Mouse (Mus musculus) myocyte (in vitro differentiated cells): ENCODE results near the gene Ppig. TPM values are rescaled to one million over a fixed set of nuclear protein-coding genes. Genes with fewer than 3 reads are reported as not detected.

Experiments used
- H3K27me3 ChIP-seq: one replicate; pipeline ENCODE4 v1.6.1; 2011; ENCODE audit not compliant: control insufficient read depth, insufficient read depth, insufficient read length
- H3K36me3 ChIP-seq: one replicate; pipeline ENCODE4 v1.6.1; 2011; ENCODE audit not compliant: control insufficient read depth, insufficient read depth
- H3K4me2 ChIP-seq: one replicate; pipeline ENCODE4 v1.6.1; 2011; ENCODE audit warnings: low read depth, control low read depth
- H3K4me3 ChIP-seq: one replicate; pipeline ENCODE4 v1.5.1; 2011; ENCODE audit warnings: mild to moderate bottlenecking, control low read depth, moderate library complexity
- H3K79me2 ChIP-seq: one replicate; pipeline ENCODE4 v1.6.1; 2011; ENCODE audit not compliant: control insufficient read depth, insufficient read depth
- H3ac ChIP-seq: one replicate; pipeline ENCODE4 v1.6.1; 2011; ENCODE audit not compliant: control insufficient read depth, insufficient read length
- CEBPB ChIP-seq: IDR thresholded peaks from 2 replicates; pipeline ENCODE4 v1.6.1; 2011; ENCODE audit warnings: mild to moderate bottlenecking, moderate library complexity; ENCODE audit not compliant: poor library complexity, insufficient read depth, severe bottlenecking
- E2F4 ChIP-seq: IDR thresholded peaks from one replicate; pipeline ENCODE4 v1.6.1; 2011; ENCODE audit warnings: mild to moderate bottlenecking, control low read depth, moderate library complexity; ENCODE audit not compliant: insufficient read depth
- MAX ChIP-seq: IDR thresholded peaks from one replicate; pipeline ENCODE4 v1.6.1; 2011; ENCODE audit warnings: low read depth, mild to moderate bottlenecking, control low read depth
- MYOD1 ChIP-seq, 3 experiments: IDR thresholded peaks; one replicate each; pipeline ENCODE4 v1.6.1; 2011; ENCODE audit warnings: control low read depth in 2 of 3, low read depth in 2 of 3, mild to moderate bottlenecking in 2 of 3, moderate library complexity in 1 of 3; ENCODE audit not compliant: insufficient read length in 2 of 3, control insufficient read depth in 1 of 3
- MYOG ChIP-seq, 3 experiments: IDR thresholded peaks; one replicate each; pipeline ENCODE4 v1.6.1; 2011; ENCODE audit warnings: control low read depth in 2 of 3, low read depth in 2 of 3, mild to moderate bottlenecking in 2 of 3; ENCODE audit not compliant: insufficient read length in 2 of 3, control insufficient read depth in 1 of 3, insufficient read depth in 1 of 3
- POLR2A ChIP-seq: IDR thresholded peaks from one replicate; pipeline ENCODE4 v1.6.1; 2011; ENCODE audit warnings: low read depth, mild to moderate bottlenecking, control low read depth, moderate library complexity; ENCODE audit not compliant: insufficient read length
- POLR2AphosphoS2 ChIP-seq: IDR thresholded peaks from one replicate; pipeline ENCODE4 v1.6.1; 2011; ENCODE audit warnings: low read depth, control low read depth; ENCODE audit not compliant: insufficient read length
- REST ChIP-seq: IDR thresholded peaks from one replicate; pipeline ENCODE4 v1.6.1; 2011; ENCODE audit warnings: mild to moderate bottlenecking, control low read depth, moderate library complexity; ENCODE audit not compliant: insufficient read depth, insufficient read length
- SRF ChIP-seq: IDR thresholded peaks from one replicate; pipeline ENCODE4 v1.6.1; 2011; ENCODE audit warnings: low read depth; ENCODE audit not compliant: control insufficient read depth, insufficient read length
- TCF12 ChIP-seq: IDR thresholded peaks from one replicate; pipeline ENCODE4 v1.6.1; 2011; ENCODE audit warnings: mild to moderate bottlenecking, control low read depth; ENCODE audit not compliant: poor library complexity, insufficient read depth, severe bottlenecking
- TCF3 ChIP-seq: IDR thresholded peaks from one replicate; pipeline ENCODE4 v1.6.1; 2011; ENCODE audit warnings: low read depth, control low read depth; ENCODE audit not compliant: insufficient read length
- USF1 ChIP-seq: IDR thresholded peaks from one replicate; pipeline ENCODE4 v1.6.1; 2011; ENCODE audit warnings: low read depth, mild to moderate bottlenecking, control low read depth, moderate library complexity
- polyA plus RNA-seq: library from polyadenylated mRNA; unstranded; fragments of >200 nt; fragmentation: generic; extraction: Trizol; gene quantifications from one replicate; pipeline ENCODE4 v1.2.1, GENCODE M21; 2012; ENCODE audit warnings: missing spikeins

The Ppig gene
- polyA plus RNA-seq, 1 experiment: 7.6 TPM

DNA sequence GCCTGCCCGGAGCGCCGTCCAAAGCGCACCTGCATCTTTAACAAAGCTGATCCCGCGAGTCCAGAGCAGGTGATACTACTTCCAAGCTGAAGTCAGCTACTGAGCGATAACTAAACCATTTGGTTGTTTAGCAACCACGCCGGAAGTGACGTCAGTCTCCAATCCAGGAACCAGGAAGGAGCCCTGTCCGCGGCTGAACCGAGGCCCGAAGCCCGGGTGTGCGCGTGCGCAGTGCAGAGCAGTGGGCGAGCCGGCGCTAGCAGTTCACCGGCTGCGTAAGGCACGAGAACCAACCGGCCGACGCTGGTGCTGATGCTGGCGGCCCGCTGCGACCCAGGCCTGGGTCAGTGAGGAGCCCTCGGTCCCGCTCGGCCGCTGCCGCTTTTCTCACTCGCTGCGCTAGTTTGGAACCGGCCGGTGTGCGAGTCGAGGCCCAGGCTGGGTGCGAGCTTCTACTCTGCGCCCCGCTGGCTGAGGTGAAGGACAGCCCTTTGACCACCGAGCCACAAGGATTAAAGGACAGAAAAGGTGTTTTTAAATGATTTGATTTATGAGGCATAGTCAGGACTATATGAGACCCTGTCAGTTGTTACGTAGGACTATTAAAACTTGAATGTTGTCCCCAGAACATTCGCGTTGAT is 67.2 kb downstream of the Ppig start, which contains the start of the genes Ccdc173 and Phospho2:
TSS of gene Ccdc173 (minus strand) at position 147 of the 641 bp plus-strand sequence.
TSS of gene Phospho2 (plus strand) at position 195 of the 641 bp plus-strand sequence.
- Histone ChIP-seq H3K4me2 (peak within 1 kb of the TSS; percentile 95), H3K79me2 (no peaks in the 10 kb centered on the region), H3K27me3 (no peaks in the 10 kb centered on the region), H3ac (peak within 1 kb of the TSS; percentile 83), H3K4me3 (peak within 1 kb of the TSS; percentile 56), H3K36me3 (peaks cover 7% of the 10 kb centered on the region)
- TF ChIP-seq POLR2A: peak; percentile 96
- no peak for TF ChIP-seq USF1
- no peak for TF ChIP-seq MAX
- no peak for TF ChIP-seq TCF12
- TF ChIP-seq SRF: no peak
- peak in 1 of 3 experiments; percentile 32 for TF ChIP-seq MYOD1 (IDR thresholded peaks at IDR 0.05; ENCODE audit: control insufficient read depth in 1 of 3, insufficient read length in 2 of 3, low read depth in 2 of 3)
- TF ChIP-seq POLR2AphosphoS2: peak; percentile 98

DNA sequence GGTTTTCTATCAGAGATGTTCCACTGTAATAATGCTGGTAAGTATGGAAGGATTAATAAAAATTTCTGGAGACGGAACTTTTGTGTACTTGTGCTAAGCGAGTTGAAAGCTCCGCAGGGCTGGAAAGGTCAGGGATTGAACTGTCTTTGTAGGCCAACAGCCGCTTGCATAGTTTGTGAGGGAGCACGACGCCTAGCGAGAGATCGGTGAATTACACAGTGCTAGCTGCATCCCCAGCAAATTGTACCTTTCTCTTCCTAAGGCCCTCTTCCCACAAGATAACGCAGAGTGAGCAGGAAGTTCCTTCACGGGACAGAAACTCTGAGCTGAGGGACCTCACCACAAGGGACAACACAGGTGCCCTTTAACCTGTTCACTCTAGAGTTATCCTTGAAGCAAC is 67.9 kb downstream of the Ppig start:
- H3K27me3 ChIP-seq: no peaks in the 10 kb centered on the region
- no peak for TF ChIP-seq SRF
- no peak for TF ChIP-seq POLR2AphosphoS2
- TF ChIP-seq MYOG (IDR thresholded peaks at IDR 0.05; ENCODE audit: control insufficient read depth in 1 of 3, insufficient read depth in 1 of 3, insufficient read length in 2 of 3, low read depth in 2 of 3): no peak
- TF ChIP-seq TCF3: no peak
- no peak for TF ChIP-seq E2F4
- no peak for TF ChIP-seq USF1
- no peak for TF ChIP-seq POLR2A
- TF ChIP-seq MAX: no peak
- TF ChIP-seq CEBPB: no peak
- no peak for TF ChIP-seq MYOD1 (IDR thresholded peaks at IDR 0.05; ENCODE audit: control insufficient read depth in 1 of 3, insufficient read length in 2 of 3, low read depth in 2 of 3)
- TF ChIP-seq REST: no peak
- no peak for TF ChIP-seq TCF12
- H3K36me3 ChIP-seq: peaks cover 13% of the 10 kb centered on the region
- peak overlapping the region; percentile 83 for H3ac ChIP-seq
- peak overlapping the region; percentile 95 for H3K4me2 ChIP-seq
- H3K79me2 ChIP-seq: no peaks in the 10 kb centered on the region
- peak overlapping the region; percentile 56 for H3K4me3 ChIP-seq

DNA sequence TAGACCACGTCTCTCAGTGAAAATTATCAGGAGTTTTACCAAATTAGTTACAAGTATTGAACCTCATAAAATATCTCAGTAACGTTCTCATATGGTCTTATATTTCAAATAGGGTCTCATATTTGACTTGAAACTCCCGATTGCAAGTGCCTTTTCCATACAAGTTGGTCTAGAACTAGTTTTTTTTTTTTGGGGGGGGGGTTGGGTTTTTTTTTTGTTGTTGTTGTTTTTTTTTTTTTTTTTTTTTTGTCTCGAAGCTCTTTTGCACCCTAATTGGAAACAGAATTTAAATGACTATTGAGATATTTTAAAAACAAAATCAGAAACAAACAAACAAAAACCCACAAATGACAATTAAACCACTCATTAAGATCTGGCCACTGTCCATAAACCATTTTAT is 68.4 kb downstream of the Ppig start:
- Histone ChIP-seq H3K4me2 (peak overlapping the region; percentile 95), H3K4me3 (peak overlapping the region; percentile 56), H3K79me2 (no peaks in the 10 kb centered on the region), H3ac (no peak overlapping the region), H3K27me3 (no peaks in the 10 kb centered on the region), H3K36me3 (peaks cover 17% of the 10 kb centered on the region)
- TF ChIP-seq MAX (no peak), MYOG (IDR thresholded peaks at IDR 0.05; ENCODE audit: control insufficient read depth in 1 of 3, insufficient read depth in 1 of 3, insufficient read length in 2 of 3, low read depth in 2 of 3) (no peak), MYOD1 (IDR thresholded peaks at IDR 0.05; ENCODE audit: control insufficient read depth in 1 of 3, insufficient read length in 2 of 3, low read depth in 2 of 3) (no peak)

DNA sequence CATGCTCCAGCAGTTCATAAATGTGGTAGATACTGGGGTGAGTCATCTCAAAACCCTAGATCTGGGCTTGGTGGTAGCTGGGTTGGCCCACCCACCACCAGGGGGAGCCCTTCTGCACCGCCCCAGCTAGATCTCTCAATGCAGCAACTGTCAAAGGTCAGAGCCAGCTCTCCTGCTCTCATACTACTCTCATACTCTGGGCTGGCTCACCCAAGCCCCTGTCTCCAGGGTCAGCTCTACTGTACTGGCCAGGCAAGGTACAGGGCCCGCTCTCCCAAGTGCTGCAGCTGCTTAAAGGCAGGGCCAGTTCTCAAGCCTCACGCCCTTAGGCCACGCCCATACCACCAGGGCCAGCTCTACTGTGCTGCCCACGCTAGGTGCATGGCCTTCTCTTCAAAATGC is 80.6 kb downstream of the Ppig start:
- Histone ChIP-seq H3K4me2 (no peak overlapping the region), H3K4me3 (no peak overlapping the region), H3K36me3 (no peaks in the 10 kb centered on the region), H3K27me3 (no peaks in the 10 kb centered on the region), H3ac (no peak overlapping the region), H3K79me2 (no peaks in the 10 kb centered on the region)
- TF ChIP-seq TCF12: no peak
- TF ChIP-seq MAX: no peak
- no peak for TF ChIP-seq MYOD1 (IDR thresholded peaks at IDR 0.05; ENCODE audit: control insufficient read depth in 1 of 3, insufficient read length in 2 of 3, low read depth in 2 of 3)
- no peak for TF ChIP-seq SRF
- TF ChIP-seq MYOG (IDR thresholded peaks at IDR 0.05; ENCODE audit: control insufficient read depth in 1 of 3, insufficient read depth in 1 of 3, insufficient read length in 2 of 3, low read depth in 2 of 3): no peak
- TF ChIP-seq USF1: no peak
- TF ChIP-seq REST: no peak
- no peak for TF ChIP-seq E2F4
- no peak for TF ChIP-seq TCF3
- no peak for TF ChIP-seq CEBPB
- TF ChIP-seq POLR2AphosphoS2: no peak
- TF ChIP-seq POLR2A: no peak

Other genes starting within 250 kb of the Ppig start
- gene Lrp2, start 136.5 kb upstream of the Ppig start, polyA plus RNA-seq: 0.07 TPM
- 7.6 TPM for gene Bbs5, start 75.4 kb upstream of the Ppig start, polyA plus RNA-seq
- gene Klhl41, start 52.4 kb upstream of the Ppig start, polyA plus RNA-seq: 184 TPM
- gene Fastkd1, start 9.0 kb upstream of the Ppig start, polyA plus RNA-seq: 7.5 TPM
- 0.58 TPM for gene Ccdc173, start 67.0 kb downstream of the Ppig start, polyA plus RNA-seq
- 11.5 TPM for gene Phospho2, start 67.1 kb downstream of the Ppig start, polyA plus RNA-seq
- 0.24 TPM for gene Klhl23, start 99.4 kb downstream of the Ppig start, polyA plus RNA-seq
- 36.4 TPM for gene Ssb, start 139.0 kb downstream of the Ppig start, polyA plus RNA-seq
- 14.3 TPM for gene Mettl5, start 163.1 kb downstream of the Ppig start, polyA plus RNA-seq
- gene Ubr3, start 174.7 kb downstream of the Ppig start, polyA plus RNA-seq: 12.4 TPM